ENCODE assay signal across 10 mouse cellular contexts in genomic region chr3:88133187-88133771, GRCm38 (mm10). TPM values are rescaled to one million over a fixed set of nuclear protein-coding genes. Genes with fewer than 3 reads are reported as not detected.
A peak's percentile ranks its signal among the peaks of the same experiment; 100 is the strongest.
DNase-seq lines count a peak whose midpoint lies in the region; ATAC-seq and TF ChIP-seq lines count a peak whose summit lies in the region.
"Had no signal": no experiment of that assay in that cellular context is flagged by ENCODE, and none has a peak within 500 bp of the region (broad histone marks: within the 10 kb centered on the region; RNA-seq: fewer than 3 reads in every experiment).

No protein-coding gene starts in this region.

- peak; percentile 26; the same call in 1 of the 2 replicates for TF ChIP-seq CTCF in kidney, postnatal 0 days (IDR thresholded peaks at IDR 0.05; ENCODE audit: low read depth)

- H3K27ac ChIP-seq in kidney, postnatal 0 days = no peak overlapping the region
- H3K27ac ChIP-seq in liver, embryonic 12.5 days = no peak overlapping the region
- no peak overlapping the region for H3K27ac ChIP-seq in hindbrain, embryonic 14.5 days

- no peak for DNase-seq in kidney, postnatal 0 days (ENCODE audit: low spot score)
- no peak for DNase-seq in kidney, adult 18-20 months
- DNase-seq in brain, adult 2 months (ENCODE audit: low read depth, low spot score) = peak; percentile 97
- DNase-seq in gastrocnemius, postnatal 14 days = peak; percentile 61
- peak; percentile 31 to 60 for DNase-seq in lung, postnatal 4 days
- no peak for DNase-seq in hindbrain, embryonic 14.5 days (ENCODE audit: low spot score)

- 61% methylated on average over 4 of the region's 4 CpGs for WGBS in kidney, postnatal 0 days
- 61% methylated on average over 4 of the region's 4 CpGs for WGBS in liver, embryonic 12.5 days (ENCODE audit: insufficient replicate concordance)
- WGBS in hindbrain, embryonic 14.5 days = 58% methylated on average over 4 of the region's 4 CpGs

- no peak overlapping the region for H3K4me2 ChIP-seq in kidney, postnatal 0 days (ENCODE audit: low read length)
- no peak overlapping the region for H3K4me2 ChIP-seq in liver, embryonic 12.5 days
- no peak overlapping the region for H3K4me2 ChIP-seq in hindbrain, embryonic 14.5 days (replicated peaks)

- intact Hi-C loops in gastrocnemius, postnatal 14 days (cut with DNase I; ENCODE audit: low total_unique reads) = loop anchor here (5.0 kb wide), 1 partner anchor 36 kb away; no protein-coding TSS in a partner anchor

- H3K9me3 ChIP-seq in kidney, postnatal 0 days (replicated peaks; ENCODE audit: low read length) = no peaks in the 10 kb centered on the region
- no peaks in the 10 kb centered on the region for H3K9me3 ChIP-seq in liver, embryonic 12.5 days (replicated peaks)
- no peaks in the 10 kb centered on the region for H3K9me3 ChIP-seq in hindbrain, embryonic 14.5 days (ENCODE audit: control insufficient read depth, low read length)

- no peaks in the 10 kb centered on the region for H3K27me3 ChIP-seq in kidney, postnatal 0 days (ENCODE audit: insufficient read depth, low read length)
- no peaks in the 10 kb centered on the region for H3K27me3 ChIP-seq in liver, embryonic 12.5 days (replicated peaks)
- H3K27me3 ChIP-seq in hindbrain, embryonic 14.5 days (ENCODE audit: control insufficient read depth, insufficient read depth, low read length) = no peaks in the 10 kb centered on the region

- H3K9ac ChIP-seq in kidney, postnatal 0 days (ENCODE audit: low read depth, low read length) = 0 out of 2 replicates have a peak overlapping the region, but pooled peaks have one; percentile 35
- no peak overlapping the region for H3K9ac ChIP-seq in liver, embryonic 12.5 days
- H3K9ac ChIP-seq in hindbrain, embryonic 14.5 days = no peak overlapping the region

- H3K4me3 ChIP-seq in kidney, postnatal 0 days (replicated peaks; ENCODE audit: low read depth, low read length) = no peak overlapping the region
- no peak overlapping the region for H3K4me3 ChIP-seq in liver, embryonic 12.5 days
- no peak overlapping the region for H3K4me3 ChIP-seq in hindbrain, embryonic 14.5 days (replicated peaks; ENCODE audit: low read length)

- no peak for ATAC-seq in kidney, postnatal 0 days (replicated peaks; ENCODE audit: low FRiP score, low read depth)
- no peak for ATAC-seq in erythroblast, adult 5-6 weeks (replicated peaks; ENCODE audit: low FRiP score, poor library complexity, severe bottlenecking)
- no peak for ATAC-seq in liver, embryonic 12.5 days
- no peak for ATAC-seq in hindbrain, embryonic 14.5 days (ENCODE audit: low FRiP score)

- 0 out of 2 replicates have a peak, but pooled peaks cover 11% of the 10 kb centered on the region for H3K4me1 ChIP-seq in kidney, postnatal 0 days (replicated peaks; ENCODE audit: insufficient read depth, low read length)
- peaks cover 18% of the 10 kb centered on the region for H3K4me1 ChIP-seq in liver, embryonic 12.5 days
- H3K4me1 ChIP-seq in hindbrain, embryonic 14.5 days (replicated peaks; ENCODE audit: control insufficient read depth, insufficient read depth, low read length) = 0 out of 2 replicates have a peak, but pooled peaks cover 5% of the 10 kb centered on the region

- H3K36me3 ChIP-seq in kidney, postnatal 0 days (ENCODE audit: insufficient read depth, low read length) = no peaks in the 10 kb centered on the region
- H3K36me3 ChIP-seq in liver, embryonic 12.5 days = no peaks in the 10 kb centered on the region
- H3K36me3 ChIP-seq in hindbrain, embryonic 14.5 days (replicated peaks; ENCODE audit: control insufficient read depth, insufficient read depth) = no peaks in the 10 kb centered on the region

RNA-seq across cellular contexts. Expression of gene Mef2d, which starts 8.9 kb away (rescaled TPM):
- 14.4 and 16.2 TPM in 2 replicates for polyA plus RNA-seq in kidney, postnatal 0 days (2015; fragmentation: Nextera tagmentation; extraction: Ambion mirVana)
- 100 to 1,000 TPM; 136 to 137 TPM for total RNA-seq in gastrocnemius, postnatal 14 days (2021)
- 38.2 and 38.7 TPM in 2 replicates for total RNA-seq in erythroblast, adult 5-6 weeks (2015; ENCODE audit: low replicate concordance)
- total RNA-seq in erythroblast, adult 5-6 weeks (2017; ENCODE audit: low replicate concordance) = 11.3 and 19.8 TPM in 2 replicates
- 12.1 and 13.6 TPM in 2 replicates for polyA plus RNA-seq in liver, embryonic 12.5 days (2016; fragmentation: Nextera tagmentation; extraction: Ambion mirVana)
- polyA plus RNA-seq in hindbrain, embryonic 14.5 days (2014; fragmentation: Nextera tagmentation; extraction: Ambion mirVana) = 20.4 and 22.4 TPM in 2 replicates

RNA-seq across cellular contexts. Expression of gene Iqgap3, which starts 51.5 kb away (rescaled TPM):
- polyA plus RNA-seq in kidney, postnatal 0 days (2015; fragmentation: Nextera tagmentation; extraction: Ambion mirVana) = 6.8 and 8.2 TPM in 2 replicates
- total RNA-seq in gastrocnemius, postnatal 14 days (2021) = 1 to 10 TPM; 2.5 to 2.7 TPM
- total RNA-seq in erythroblast, adult 5-6 weeks (2015; ENCODE audit: low replicate concordance) = 6.5 and 6.7 TPM in 2 replicates
- 6.8 and 25.6 TPM in 2 replicates for total RNA-seq in erythroblast, adult 5-6 weeks (2017; ENCODE audit: low replicate concordance)
- polyA plus RNA-seq in liver, embryonic 12.5 days (2016; fragmentation: Nextera tagmentation; extraction: Ambion mirVana) = 11.2 and 11.8 TPM in 2 replicates
- polyA plus RNA-seq in hindbrain, embryonic 14.5 days (2014; fragmentation: Nextera tagmentation; extraction: Ambion mirVana) = 2.4 and 3.1 TPM in 2 replicates

RNA-seq across cellular contexts. Expression of gene Ttc24, which starts 55.2 kb away (rescaled TPM):
- not detected in 2 replicates for polyA plus RNA-seq in kidney, postnatal 0 days (2015; fragmentation: Nextera tagmentation; extraction: Ambion mirVana)
- total RNA-seq in gastrocnemius, postnatal 14 days (2021) = not detected
- not detected in 2 replicates for total RNA-seq in erythroblast, adult 5-6 weeks (2015; ENCODE audit: low replicate concordance)
- not detected in 2 replicates for total RNA-seq in erythroblast, adult 5-6 weeks (2017; ENCODE audit: low replicate concordance)
- not detected in 2 replicates for polyA plus RNA-seq in liver, embryonic 12.5 days (2016; fragmentation: Nextera tagmentation; extraction: Ambion mirVana)
- polyA plus RNA-seq in hindbrain, embryonic 14.5 days (2014; fragmentation: Nextera tagmentation; extraction: Ambion mirVana) = not detected in 2 replicates
- total RNA-seq: ES-E14 had no signal
- polyA plus RNA-seq: liver, embryonic 16.5 days had no signal

Comparison
In these comparisons a context has a peak if more than half of its experiments do, and no peak if none do; other contexts are left out.
1. DNase-seq: peak in brain, adult 2 months (single experiment), gastrocnemius, postnatal 14 days (single experiment) and lung, postnatal 4 days (2 of 2); none in kidney, postnatal 0 days (single experiment), kidney, adult 18-20 months (single experiment) and hindbrain, embryonic 14.5 days (single experiment).